Mouse (Mus musculus) limb, embryonic 14.5 days (tissue): Measurements from ENCODE around the gene Tsg101. TPM values are rescaled to one million over a fixed set of nuclear protein-coding genes. Genes with fewer than 3 reads are reported as not detected.
A peak's percentile ranks its signal among the peaks of the same experiment; 100 is the strongest.

Experiments
- ATAC-seq: fragments of 200-750 bp; cut with Nextera tagmentation; 2 replicates; pipeline ENCODE4 v1.8.0; 2017; ENCODE audit warnings: low read depth, moderate number of reproducible peaks, moderate TSS enrichment; ENCODE audit not compliant: low FRiP score
- DNase-seq: peaks from one replicate; pipeline ENCODE4 v3.0.0-alpha.2; 2015; ENCODE audit warnings: low spot score
- H3K27ac ChIP-seq: fragments of 300-500 bp; sonication (generic); replicated peaks from 2 replicates; pipeline ENCODE4 v1.5.1; 2014; ENCODE audit warnings: low read depth, mild to moderate bottlenecking, low read length, moderate library complexity, mixed read lengths
- H3K27me3 ChIP-seq: fragments of 300-500 bp; sonication (generic); 2 replicates; pipeline ENCODE4 v1.6.1; 2014; ENCODE audit warnings: low read length, mixed read lengths; ENCODE audit not compliant: control insufficient read depth, insufficient read depth
- H3K36me3 ChIP-seq: fragments of 300-500 bp; sonication (generic); 2 replicates; pipeline ENCODE4 v1.6.1; 2014; ENCODE audit warnings: mild to moderate bottlenecking, low read length, moderate library complexity, mixed read lengths; ENCODE audit not compliant: control insufficient read depth, insufficient read depth
- H3K4me1 ChIP-seq: fragments of 300-500 bp; sonication (generic); 2 replicates; pipeline ENCODE4 v1.6.1; 2014; ENCODE audit warnings: antibody characterized with exemption, low read length, mixed read lengths; ENCODE audit not compliant: control insufficient read depth, insufficient read depth
- H3K4me2 ChIP-seq: fragments of 300-500 bp; sonication (generic); replicated peaks from 2 replicates; pipeline ENCODE4 v1.6.1; 2014; ENCODE audit warnings: low read depth, mild to moderate bottlenecking, low read length, moderate library complexity; ENCODE audit not compliant: severe bottlenecking
- H3K4me3 ChIP-seq: fragments of 300-500 bp; sonication (generic); replicated peaks from 2 replicates; pipeline ENCODE4 v1.5.1; 2014; ENCODE audit warnings: low read length
- H3K9ac ChIP-seq: fragments of 300-500 bp; sonication (generic); 2 replicates; pipeline ENCODE4 v1.6.1; 2014; ENCODE audit warnings: mild to moderate bottlenecking, low read depth, low read length, moderate library complexity; ENCODE audit not compliant: severe bottlenecking
- H3K9me3 ChIP-seq: fragments of 300-500 bp; sonication (generic); 2 replicates; pipeline ENCODE4 v1.6.1; 2016; ENCODE audit warnings: low read length; ENCODE audit not compliant: control insufficient read depth
- POLR2A ChIP-seq: fragments of 200-500 bp; IDR thresholded peaks from 2 replicates; pipeline ENCODE4 v1.8.0; 2012; ENCODE audit warnings: inconsistent platforms, mild to moderate bottlenecking, moderate library complexity, borderline replicate concordance; ENCODE audit not compliant: insufficient read depth, insufficient read length; ENCODE audit errors: extremely low read depth
- WGBS: fragments of 180-500 bp; shearing (Covaris S2); extraction: QIAGEN DNeasy Blood & Tissue Kit; methylation state at CpG from one replicate; pipeline ENCODE4 v1.1.7; 2014; 5-methylcytosine and 5-hydroxymethylcytosine counted together
- polyA plus RNA-seq, 2 experiments: library from polyadenylated mRNA; depleted of rRNA in 1 of 2; stranded (reverse) in 1 of 2; unstranded in 1 of 2; fragments of >200 nt; fragmentation: Nextera tagmentation in 1 of 2; extraction: Ambion mirVana in 1 of 2; gene quantifications; 2 replicates each; pipeline versions ENCODE4 v1.2.1 to v1.2.3; 2012 to 2014

Gene Tsg101
- polyA plus RNA-seq, 2 experiments = 86.2 to 189 TPM

DNA sequence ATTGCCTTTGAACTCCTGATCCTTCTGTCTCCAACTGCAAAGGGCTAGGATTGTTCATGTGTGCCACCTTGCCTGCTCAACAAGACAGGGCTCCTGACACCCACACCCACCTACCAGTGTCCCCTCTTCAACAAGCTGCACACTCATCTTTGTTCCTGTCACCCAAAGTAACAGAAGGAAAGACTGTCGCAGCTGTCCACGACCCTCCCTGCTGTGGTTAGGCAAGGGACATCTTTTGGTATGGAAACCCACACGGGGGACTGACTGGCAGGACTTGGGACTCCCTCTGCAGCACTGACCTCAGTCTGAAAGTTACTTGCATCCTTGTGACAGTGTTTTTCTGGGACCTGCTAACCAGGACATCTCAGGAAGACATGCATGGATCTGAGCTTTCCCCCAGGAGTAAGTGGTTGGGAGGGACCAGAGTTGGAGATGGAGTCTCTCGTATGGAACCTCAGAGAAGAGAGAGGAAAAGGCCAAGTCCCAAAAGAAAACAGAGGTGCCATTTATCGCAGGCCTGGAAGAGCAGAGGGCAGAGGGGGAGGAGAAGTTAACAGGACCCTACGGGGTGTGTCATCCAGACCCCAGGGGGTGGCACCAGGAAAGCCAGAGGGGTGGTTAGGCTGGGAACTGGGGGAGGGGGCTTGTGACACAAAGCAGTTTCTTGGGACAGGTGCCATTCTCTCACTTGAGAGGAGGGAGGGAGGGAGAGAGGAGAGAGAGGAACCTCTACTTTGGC lies 78.8 kb downstream of the Tsg101 start, which contains the start of gene Ldha:
Gene Ldha, plus strand, starts transcription at position 689 of the 739 bp plus-strand sequence.
- no peak for ATAC-seq
- 23% methylated on average over 6 of the region's 6 CpGs for whole genome bisulfite sequencing
- no peaks in the 10 kb centered on the region for H3K9me3 ChIP-seq
- no peaks in the 10 kb centered on the region for H3K36me3 ChIP-seq
- H3K4me2 ChIP-seq = no peak within 1 kb of the TSS
- H3K4me3 ChIP-seq = no peak within 1 kb of the TSS
- H3K27ac ChIP-seq = no peak within 1 kb of the TSS
- no peak for DNase-seq
- H3K9ac ChIP-seq = no peak within 1 kb of the TSS
- no peak for TF ChIP-seq POLR2A
- peaks cover 30% of the 10 kb centered on the region for H3K4me1 ChIP-seq
- H3K27me3 ChIP-seq = no peaks in the 10 kb centered on the region

DNA sequence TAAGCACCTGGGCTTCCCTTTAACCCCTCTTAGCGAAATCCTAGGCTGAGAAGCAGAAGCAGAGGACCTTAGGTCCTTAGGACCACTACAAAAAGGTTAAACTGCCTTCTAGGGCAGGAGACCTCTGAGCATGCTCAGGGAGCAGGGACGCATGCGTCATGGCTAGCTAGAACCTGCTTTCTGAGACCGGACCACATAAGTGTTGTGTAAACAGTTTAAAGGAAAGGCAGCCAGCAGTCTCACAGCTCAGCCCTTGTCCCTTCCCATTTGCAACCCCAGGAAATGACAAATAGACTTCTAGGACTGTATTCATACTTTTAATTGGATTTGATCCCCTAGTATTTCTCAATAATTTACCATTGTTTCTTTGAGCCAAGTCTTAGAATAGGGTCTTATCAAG lies 79.4 kb downstream of the Tsg101 start:
- DNase-seq = no peak
- no peak for ATAC-seq

DNA sequence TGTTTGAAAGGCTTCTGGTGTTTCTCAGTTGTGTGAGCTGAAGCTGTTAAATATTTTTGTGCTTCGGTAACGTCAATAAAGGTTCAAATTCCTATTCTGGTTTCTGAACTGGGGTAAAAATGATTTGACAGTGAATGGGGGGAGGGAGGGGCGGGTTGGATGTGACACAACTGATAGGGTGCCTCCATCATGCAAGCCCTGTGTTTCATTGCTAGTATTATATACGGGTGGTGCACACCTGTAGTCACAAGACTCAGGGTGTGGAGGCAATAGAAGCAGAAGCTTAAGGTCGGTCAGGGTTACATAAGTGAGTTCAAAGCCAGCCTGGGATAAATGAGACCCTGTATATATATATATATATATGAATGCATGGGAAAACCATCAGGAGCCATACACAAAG lies 79.9 kb downstream of the Tsg101 start:
- Histone ChIP-seq H3K36me3 (no peaks in the 10 kb centered on the region), H3K27ac (0 out of 2 replicates have a peak overlapping the region, but pooled peaks have one; percentile 62), H3K4me1 (peaks cover 27% of the 10 kb centered on the region), H3K4me2 (no peak overlapping the region), H3K27me3 (no peaks in the 10 kb centered on the region), H3K4me3 (no peak overlapping the region), H3K9me3 (no peaks in the 10 kb centered on the region), H3K9ac (no peak overlapping the region)
- ATAC-seq = no peak
- 69% methylated on average over 5 of the region's 5 CpGs for WGBS
- no peak for TF ChIP-seq POLR2A
- no peak for DNase-seq

More for the DNA sequence above, 79.4 kb downstream of the Tsg101 start:
- TF ChIP-seq POLR2A = no peak
- no peaks in the 10 kb centered on the region for H3K9me3 ChIP-seq
- H3K36me3 ChIP-seq = no peaks in the 10 kb centered on the region
- H3K27ac ChIP-seq = no peak overlapping the region
- no peak overlapping the region for H3K4me2 ChIP-seq
- H3K9ac ChIP-seq = no peak overlapping the region
- H3K4me3 ChIP-seq = no peak overlapping the region
- peaks cover 30% of the 10 kb centered on the region for H3K4me1 ChIP-seq
- WGBS = 50% methylated on average over 4 of the region's 4 CpGs
- no peaks in the 10 kb centered on the region for H3K27me3 ChIP-seq

DNA sequence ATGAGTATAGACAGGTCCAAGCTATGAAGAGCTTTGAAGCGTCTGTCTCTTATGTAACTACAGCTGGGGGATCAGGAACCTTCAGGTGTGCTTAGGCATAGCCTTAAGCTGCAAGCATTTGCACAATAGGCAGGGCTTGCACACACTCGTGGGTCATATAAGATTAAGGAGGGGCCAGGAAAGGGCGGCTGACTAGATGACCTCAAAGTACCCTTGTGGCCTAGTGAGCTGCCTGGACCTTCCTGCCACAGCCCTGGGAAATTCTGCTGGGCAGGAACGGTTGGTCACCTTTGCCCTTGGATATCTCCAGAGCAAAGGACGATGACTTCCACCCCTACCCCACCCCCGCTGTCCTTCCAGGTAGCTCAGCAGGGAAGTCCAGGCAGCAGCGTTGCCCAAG lies 80.3 kb downstream of the Tsg101 start:
- H3K27me3 ChIP-seq = no peaks in the 10 kb centered on the region
- H3K36me3 ChIP-seq = no peaks in the 10 kb centered on the region
- peaks cover 23% of the 10 kb centered on the region for H3K4me1 ChIP-seq
- H3K4me2 ChIP-seq = peak overlapping the region; percentile 31; the same call in 1 of the 2 replicates
- 39% methylated on average over 7 of the region's 7 CpGs for WGBS
- H3K9ac ChIP-seq = no peak overlapping the region
- ATAC-seq (no peak; the same call in 1 of the 2 replicates), DNase-seq (no peak)
- H3K4me3 ChIP-seq = no peak overlapping the region
- TF ChIP-seq POLR2A = no peak
- no peaks in the 10 kb centered on the region for H3K9me3 ChIP-seq
- peak overlapping the region; percentile 62 for H3K27ac ChIP-seq

Other genes starting within 250 kb of the Tsg101 start
- 0.29 TPM in 2 replicates for gene Tph1, start 247.4 kb downstream of the Tsg101 start, polyA plus RNA-seq (2012; rRNA removed)
- 1.1 and 1.6 TPM in 2 replicates for gene Tph1, start 247.4 kb downstream of the Tsg101 start, polyA plus RNA-seq (2014; fragmentation: Nextera tagmentation; extraction: Ambion mirVana)
- 20.8 and 21.4 TPM in 2 replicates for gene Saal1, start 209.3 kb downstream of the Tsg101 start, polyA plus RNA-seq (2012; rRNA removed)
- 30.6 and 33.4 TPM in 2 replicates for gene Saal1, start 209.3 kb downstream of the Tsg101 start, polyA plus RNA-seq (2014; fragmentation: Nextera tagmentation; extraction: Ambion mirVana)
- 0.21 and 0.22 TPM in 2 replicates for gene Saa3, start 204.3 kb downstream of the Tsg101 start, polyA plus RNA-seq (2012; rRNA removed)
- gene Saa3, start 204.3 kb downstream of the Tsg101 start, polyA plus RNA-seq (2014; fragmentation: Nextera tagmentation; extraction: Ambion mirVana) = 0.19 and 0.33 TPM in 2 replicates
- 0.06 TPM in 1 of 2 replicates, not detected in the other for gene Saa4, start 187.4 kb downstream of the Tsg101 start, polyA plus RNA-seq (2012; rRNA removed)
- not detected in 2 replicates for gene Saa4, start 187.4 kb downstream of the Tsg101 start, polyA plus RNA-seq (2014; fragmentation: Nextera tagmentation; extraction: Ambion mirVana)
- 0.24 and 0.68 TPM in 2 replicates for gene Saa1, start 177.0 kb downstream of the Tsg101 start, polyA plus RNA-seq (2012; rRNA removed)
- gene Saa1, start 177.0 kb downstream of the Tsg101 start, polyA plus RNA-seq (2014; fragmentation: Nextera tagmentation; extraction: Ambion mirVana) = 0.44 and 1.5 TPM in 2 replicates
- 0.27 and 0.47 TPM in 2 replicates for gene Saa2, start 168.2 kb downstream of the Tsg101 start, polyA plus RNA-seq (2012; rRNA removed)
- gene Saa2, start 168.2 kb downstream of the Tsg101 start, polyA plus RNA-seq (2014; fragmentation: Nextera tagmentation; extraction: Ambion mirVana) = 1.1 TPM in 2 replicates
- gene Hps5, start 123.9 kb downstream of the Tsg101 start, polyA plus RNA-seq (2012; rRNA removed) = 34.2 and 36.5 TPM in 2 replicates
- 20.6 and 23.6 TPM in 2 replicates for gene Hps5, start 123.9 kb downstream of the Tsg101 start, polyA plus RNA-seq (2014; fragmentation: Nextera tagmentation; extraction: Ambion mirVana)
- gene Gtf2h1, start 123.9 kb downstream of the Tsg101 start, polyA plus RNA-seq (2012; rRNA removed) = 24.3 and 34.2 TPM in 2 replicates
- 53.1 and 53.5 TPM in 2 replicates for gene Gtf2h1, start 123.9 kb downstream of the Tsg101 start, polyA plus RNA-seq (2014; fragmentation: Nextera tagmentation; extraction: Ambion mirVana)
- 692 and 736 TPM in 2 replicates for gene Ldha, start 78.5 kb downstream of the Tsg101 start, polyA plus RNA-seq (2012; rRNA removed)
- gene Ldha, start 78.5 kb downstream of the Tsg101 start, polyA plus RNA-seq (2014; fragmentation: Nextera tagmentation; extraction: Ambion mirVana) = 1,461 and 1,594 TPM in 2 replicates
- 0.06 TPM in 1 of 2 replicates, not detected in the other for gene Ldhc, start 58.8 kb downstream of the Tsg101 start, polyA plus RNA-seq (2012; rRNA removed)
- not detected in 2 replicates for gene Ldhc, start 58.8 kb downstream of the Tsg101 start, polyA plus RNA-seq (2014; fragmentation: Nextera tagmentation; extraction: Ambion mirVana)
- gene Uevld, start 38.6 kb upstream of the Tsg101 start, polyA plus RNA-seq (2012; rRNA removed) = 9.4 and 10.2 TPM in 2 replicates
- gene Uevld, start 38.6 kb upstream of the Tsg101 start, polyA plus RNA-seq (2014; fragmentation: Nextera tagmentation; extraction: Ambion mirVana) = 10.0 and 12.5 TPM in 2 replicates
- not detected in 2 replicates for gene Gm9999, start 63.6 kb upstream of the Tsg101 start, polyA plus RNA-seq (2012; rRNA removed)
- not detected in 2 replicates for gene Gm9999, start 63.6 kb upstream of the Tsg101 start, polyA plus RNA-seq (2014; fragmentation: Nextera tagmentation; extraction: Ambion mirVana)
- gene Spty2d1, start 88.4 kb upstream of the Tsg101 start, polyA plus RNA-seq (2012; rRNA removed) = 12.5 and 12.8 TPM in 2 replicates
- 19.6 and 20.6 TPM in 2 replicates for gene Spty2d1, start 88.4 kb upstream of the Tsg101 start, polyA plus RNA-seq (2014; fragmentation: Nextera tagmentation; extraction: Ambion mirVana)
- 20.6 and 30.0 TPM in 2 replicates for gene Tmem86a, start 130.6 kb upstream of the Tsg101 start, polyA plus RNA-seq (2012; rRNA removed)
- gene Tmem86a, start 130.6 kb upstream of the Tsg101 start, polyA plus RNA-seq (2014; fragmentation: Nextera tagmentation; extraction: Ambion mirVana) = 21.0 and 24.1 TPM in 2 replicates
- gene Ptpn5, start 213.7 kb upstream of the Tsg101 start, polyA plus RNA-seq (2012; rRNA removed) = 0.54 and 0.74 TPM in 2 replicates
- 0.22 TPM in 1 of 2 replicates, not detected in the other for gene Ptpn5, start 213.7 kb upstream of the Tsg101 start, polyA plus RNA-seq (2014; fragmentation: Nextera tagmentation; extraction: Ambion mirVana)